Mouse (Mus musculus) midbrain, postnatal 0 days (tissue): ENCODE results near the gene Ubash3a. TPM values are rescaled to one million over a fixed set of nuclear protein-coding genes. Genes with fewer than 3 reads are reported as not detected.

ENCODE experiments used
- ATAC-seq: fragments of 200-750 bp; cut with Nextera tagmentation; 2 replicates; pipeline ENCODE4 v1.8.0; 2017; ENCODE audit warnings: moderate number of reproducible peaks, mild to moderate bottlenecking, moderate TSS enrichment, moderate library complexity; ENCODE audit not compliant: low FRiP score
- DNase-seq: peaks from one replicate; pipeline ENCODE4 v3.0.0-alpha.2; 2015; ENCODE audit warnings: low spot score
- H3K27ac ChIP-seq: fragments of 300-500 bp; sonication (generic); 2 replicates; pipeline ENCODE4 v1.5.1; 2014; ENCODE audit warnings: low read depth, mild to moderate bottlenecking, low read length, mixed read lengths
- H3K27me3 ChIP-seq: fragments of 300-500 bp; sonication (generic); 2 replicates; pipeline ENCODE4 v1.6.1; 2014; ENCODE audit warnings: low read length, control low read depth, mixed read lengths; ENCODE audit not compliant: insufficient read depth
- H3K36me3 ChIP-seq: fragments of 300-500 bp; sonication (generic); 2 replicates; pipeline ENCODE4 v1.6.1; 2014; ENCODE audit warnings: low read length, control low read depth, mixed read lengths; ENCODE audit not compliant: insufficient read depth
- H3K4me1 ChIP-seq: fragments of 300-500 bp; sonication (generic); 2 replicates; pipeline ENCODE4 v1.6.1; 2014; ENCODE audit warnings: mild to moderate bottlenecking, control low read depth, antibody characterized with exemption, low read length, mixed read lengths; ENCODE audit not compliant: insufficient read depth
- H3K4me2 ChIP-seq: fragments of 300-500 bp; sonication (generic); 2 replicates; pipeline ENCODE4 v1.6.1; 2014; ENCODE audit warnings: low read depth, mild to moderate bottlenecking, low read length, mixed read lengths; ENCODE audit not compliant: poor library complexity, severe bottlenecking
- H3K4me3 ChIP-seq: fragments of 300-500 bp; sonication (generic); 2 replicates; pipeline ENCODE4 v1.5.1; 2014; ENCODE audit warnings: low read depth, mild to moderate bottlenecking, low read length, moderate library complexity
- H3K9ac ChIP-seq: fragments of 300-500 bp; sonication (generic); replicated peaks from 2 replicates; pipeline ENCODE4 v1.6.1; 2014; ENCODE audit warnings: mild to moderate bottlenecking, low read length, moderate library complexity, mixed read lengths; ENCODE audit not compliant: poor library complexity, severe bottlenecking
- H3K9me3 ChIP-seq: fragments of 300-500 bp; sonication (generic); 2 replicates; pipeline ENCODE4 v1.6.1; 2016; ENCODE audit warnings: low read length, control low read depth
- CTCF ChIP-seq: IDR thresholded peaks from 2 replicates; pipeline ENCODE4 v1.5.1; 2016; ENCODE audit warnings: antibody characterized with exemption, mild to moderate bottlenecking
- WGBS: fragments of 180-500 bp; shearing (Covaris S2); extraction: QIAGEN DNeasy Blood & Tissue Kit; methylation state at CpG from one replicate; pipeline ENCODE4 v1.1.7; 2014; 5-methylcytosine and 5-hydroxymethylcytosine counted together
- polyA plus RNA-seq: library from polyadenylated mRNA; unstranded; fragments of >200 nt; fragmentation: Nextera tagmentation; extraction: Ambion mirVana; gene quantifications from 2 replicates; pipeline ENCODE4 v1.2.1, GENCODE M21; 2015
- total RNA-seq: library from RNA; depleted of rRNA; stranded (reverse); fragments of >200 nt; gene quantifications from 2 replicates; pipeline ENCODE4 v1.2.3, GENCODE M21; 2014; rRNA removed

The Ubash3a gene
- total RNA-seq = not detected in 2 replicates
- polyA plus RNA-seq = 0.20 TPM in 1 of 2 replicates, not detected in the other

DNA sequence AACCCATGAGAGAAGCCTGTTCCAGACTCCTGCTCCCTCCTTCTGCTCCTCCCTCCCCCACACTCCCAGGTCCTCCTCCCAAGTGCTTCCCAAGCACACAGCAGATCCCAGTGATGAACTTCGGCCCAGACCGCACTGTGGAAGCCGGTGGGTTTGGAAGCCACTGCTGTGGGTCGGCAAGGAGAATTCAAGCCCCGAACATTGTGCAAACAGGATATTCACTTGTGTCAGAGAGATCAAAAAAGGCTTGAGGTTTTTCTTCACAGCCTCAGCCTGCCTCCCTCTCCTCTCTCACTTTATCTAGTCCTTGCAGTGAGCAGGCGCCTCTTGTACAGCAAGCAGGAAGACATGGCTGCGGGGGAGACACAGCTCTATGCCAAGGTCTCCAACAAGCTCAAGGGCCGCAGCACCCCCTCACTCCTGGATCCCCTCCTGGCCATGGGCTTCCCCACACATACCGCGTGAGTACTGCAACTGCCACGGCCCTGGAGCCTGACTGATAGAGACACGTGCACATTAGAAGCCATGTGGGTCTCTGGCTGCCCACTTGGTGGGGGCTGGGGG is at the start of gene Ubash3a:
Ubash3a (plus strand) TSS at position 103 of the 564 bp plus-strand sequence.
- no peaks in the 10 kb centered on the region for H3K36me3 ChIP-seq
- ATAC-seq (no peak), DNase-seq (no peak)
- H3K9ac ChIP-seq = no peak within 1 kb of the TSS
- H3K27ac ChIP-seq = no peak within 1 kb of the TSS
- no peak within 1 kb of the TSS for H3K4me3 ChIP-seq
- no peak within 1 kb of the TSS for H3K4me2 ChIP-seq
- no peaks in the 10 kb centered on the region for H3K9me3 ChIP-seq
- H3K4me1 ChIP-seq = no peaks in the 10 kb centered on the region
- 76% methylated on average over 12 of the region's 12 CpGs for WGBS
- TF ChIP-seq CTCF = no peak
- no peaks in the 10 kb centered on the region for H3K27me3 ChIP-seq

DNA sequence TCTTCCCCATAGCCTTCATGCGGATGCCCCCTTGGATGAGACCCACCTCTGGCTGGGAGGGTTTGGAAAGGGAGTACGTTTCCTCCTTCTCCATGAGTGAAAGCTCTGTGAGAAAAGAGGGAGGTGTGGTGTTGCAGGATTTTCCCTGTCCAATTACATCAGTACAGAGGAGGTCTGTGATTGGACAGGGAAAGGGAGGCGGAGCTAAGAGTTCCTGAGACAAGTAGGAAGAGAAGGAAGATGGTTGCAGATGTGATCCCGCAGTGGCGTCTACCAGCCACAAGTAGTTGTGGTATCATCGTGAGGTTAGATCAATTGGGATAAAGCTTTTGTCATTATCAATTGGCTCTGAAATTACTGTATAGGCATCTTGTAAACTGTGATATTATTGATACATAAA is 49.8 kb upstream of the Ubash3a start:
- no peaks in the 10 kb centered on the region for H3K4me1 ChIP-seq
- no peak overlapping the region for H3K4me2 ChIP-seq
- no peak for TF ChIP-seq CTCF
- H3K36me3 ChIP-seq = no peaks in the 10 kb centered on the region
- no peak overlapping the region for H3K9ac ChIP-seq
- H3K27me3 ChIP-seq = no peaks in the 10 kb centered on the region
- H3K9me3 ChIP-seq = no peaks in the 10 kb centered on the region
- DNase-seq (no peak), ATAC-seq (no peak)
- H3K4me3 ChIP-seq = no peak overlapping the region
- H3K27ac ChIP-seq = no peak overlapping the region
- WGBS = 83% methylated on average over 6 of the region's 6 CpGs

DNA sequence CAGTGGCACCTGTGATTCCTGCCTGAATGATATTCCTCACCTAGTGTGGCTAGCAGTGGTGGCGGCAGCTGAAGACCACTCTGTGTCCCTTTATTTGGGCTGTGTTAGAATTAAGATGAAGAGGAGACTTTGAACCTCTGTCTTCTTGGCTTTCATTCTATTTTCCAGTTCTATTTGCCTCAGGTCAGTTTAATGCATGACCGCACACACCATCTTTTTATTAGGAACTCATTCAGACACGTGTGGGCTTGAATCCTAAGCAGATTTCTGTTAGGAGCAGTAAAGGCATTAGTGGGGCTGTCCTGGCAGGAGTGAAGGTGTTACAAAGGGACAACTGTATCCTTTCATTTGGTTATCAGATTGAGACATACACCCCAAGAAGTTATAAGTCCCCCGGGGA is 47.4 kb upstream of the Ubash3a start:
- no peak overlapping the region for H3K9ac ChIP-seq
- ATAC-seq = no peak

DNA sequence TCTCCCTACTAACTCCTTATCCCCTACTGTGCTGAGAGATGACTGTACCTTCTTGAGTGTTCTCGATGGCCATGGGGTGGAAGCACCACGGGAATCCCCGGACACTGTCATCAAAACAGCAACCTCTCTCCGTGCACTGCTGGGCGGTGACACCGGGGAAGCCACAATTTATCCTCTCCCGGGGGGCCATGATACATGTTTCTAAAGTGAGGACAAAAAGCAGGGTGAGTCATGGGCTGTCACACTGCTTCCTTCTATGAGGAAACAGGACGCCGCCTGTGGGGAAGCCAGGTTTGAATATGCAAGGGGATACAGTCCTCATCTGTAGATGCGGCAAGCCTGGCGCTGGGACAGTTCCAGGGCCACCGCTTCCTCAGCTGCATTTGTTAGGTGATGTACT is 45.1 kb upstream of the Ubash3a start:
- Histone ChIP-seq H3K36me3 (no peaks in the 10 kb centered on the region), H3K27ac (no peak overlapping the region), H3K4me2 (no peak overlapping the region), H3K4me3 (no peak overlapping the region), H3K27me3 (no peaks in the 10 kb centered on the region), H3K9ac (no peak overlapping the region), H3K4me1 (no peaks in the 10 kb centered on the region), H3K9me3 (no peaks in the 10 kb centered on the region)
- no peak for TF ChIP-seq CTCF
- DNase-seq (no peak), ATAC-seq (no peak)
- WGBS = 90% methylated on average over 12 of the region's 12 CpGs

More for the DNA sequence above, 47.4 kb upstream of the Ubash3a start:
- Histone ChIP-seq H3K36me3 (no peaks in the 10 kb centered on the region), H3K9me3 (no peaks in the 10 kb centered on the region), H3K27ac (no peak overlapping the region), H3K4me2 (no peak overlapping the region), H3K4me1 (no peaks in the 10 kb centered on the region), H3K27me3 (no peaks in the 10 kb centered on the region), H3K4me3 (no peak overlapping the region)
- WGBS = 53% methylated on average over 4 of the region's 4 CpGs
- no peak for DNase-seq
- no peak for TF ChIP-seq CTCF

DNA sequence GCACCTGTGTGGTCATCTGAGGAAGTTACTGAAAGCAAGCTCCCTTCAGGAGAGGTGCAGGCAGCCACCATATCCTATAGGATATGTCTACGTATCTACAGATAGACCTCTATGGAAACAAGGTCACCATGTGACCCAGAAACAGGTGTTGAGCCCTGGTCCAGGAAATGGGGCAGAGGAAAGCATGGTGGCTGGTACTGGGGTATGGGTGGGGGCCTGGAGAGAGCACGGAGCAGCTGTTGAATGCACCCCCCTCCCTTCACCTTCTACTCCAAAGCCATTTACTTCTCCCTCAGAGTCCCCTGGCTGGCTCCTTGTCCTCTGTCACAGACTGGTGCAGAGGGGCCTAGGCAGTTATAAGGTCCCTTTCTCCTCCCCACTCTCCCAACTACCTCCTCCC is 43.9 kb upstream of the Ubash3a start:
- DNase-seq (no peak), ATAC-seq (no peak)
- no peak overlapping the region for H3K27ac ChIP-seq
- H3K9ac ChIP-seq = no peak overlapping the region
- H3K4me2 ChIP-seq = no peak overlapping the region
- no peaks in the 10 kb centered on the region for H3K9me3 ChIP-seq
- H3K4me1 ChIP-seq = no peaks in the 10 kb centered on the region
- WGBS = 90% methylated on average over 2 of the region's 2 CpGs
- no peaks in the 10 kb centered on the region for H3K36me3 ChIP-seq
- TF ChIP-seq CTCF = no peak
- H3K4me3 ChIP-seq = no peak overlapping the region
- H3K27me3 ChIP-seq = no peaks in the 10 kb centered on the region

DNA sequence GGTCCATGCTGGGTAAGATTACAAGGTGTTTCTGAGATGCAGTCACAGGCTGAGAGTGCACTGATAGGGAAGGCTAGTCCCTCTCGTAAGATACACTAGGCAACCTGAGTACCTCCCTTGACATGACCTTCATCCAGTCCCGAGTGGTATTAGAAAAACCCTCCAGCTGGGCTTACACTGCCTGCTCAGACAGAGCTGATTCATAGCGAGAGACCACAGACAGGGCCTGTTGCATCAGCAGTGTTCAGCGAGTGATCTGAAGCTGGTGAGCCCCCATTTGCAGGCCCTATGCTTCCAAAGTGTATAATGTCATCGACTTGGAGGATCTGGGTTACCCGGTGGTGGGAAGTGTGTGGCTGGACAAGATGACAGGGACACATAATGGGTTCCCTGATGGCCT is 42.5 kb upstream of the Ubash3a start, which contains the start of gene Tff1:
Tff1 (minus strand) TSS at position 151 of the 400 bp plus-strand sequence.
- ATAC-seq (no peak), DNase-seq (no peak)
- H3K9ac ChIP-seq = no peak within 1 kb of the TSS
- no peak within 1 kb of the TSS for H3K27ac ChIP-seq
- no peaks in the 10 kb centered on the region for H3K36me3 ChIP-seq
- no peak within 1 kb of the TSS for H3K4me3 ChIP-seq
- H3K9me3 ChIP-seq = no peaks in the 10 kb centered on the region
- no peak within 1 kb of the TSS for H3K4me2 ChIP-seq
- WGBS = 88% methylated on average over 6 of the region's 6 CpGs
- H3K27me3 ChIP-seq = no peaks in the 10 kb centered on the region
- H3K4me1 ChIP-seq = no peaks in the 10 kb centered on the region
- no peak for TF ChIP-seq CTCF
